Mouse (Mus musculus) embryonic facial prominence, embryonic 12.5 days (tissue): ENCODE measurements around the gene Lax1. TPM values are rescaled to one million over a fixed set of nuclear protein-coding genes. Genes with fewer than 3 reads are reported as not detected.
A peak's percentile ranks its signal among the peaks of the same experiment; 100 is the strongest.

Experiments used
- ATAC-seq: fragments of 200-750 bp; cut with Nextera tagmentation; 2 replicates; pipeline ENCODE4 v1.8.0; 2017; ENCODE audit not compliant: insufficient number of reproducible peaks, insufficient read depth, low FRiP score, low TSS enrichment
- H3K27ac ChIP-seq: fragments of 300-500 bp; sonication (generic); 2 replicates; pipeline ENCODE4 v1.5.1; 2016; ENCODE audit warnings: mild to moderate bottlenecking
- H3K27me3 ChIP-seq: fragments of 300-500 bp; sonication (generic); 2 replicates; pipeline ENCODE4 v1.6.1; 2016; ENCODE audit warnings: mild to moderate bottlenecking, moderate library complexity
- H3K36me3 ChIP-seq: fragments of 300-500 bp; sonication (generic); 2 replicates; pipeline ENCODE4 v1.6.1; 2016; ENCODE audit warnings: mild to moderate bottlenecking
- H3K4me1 ChIP-seq: fragments of 300-500 bp; sonication (generic); 2 replicates; pipeline ENCODE4 v1.6.1; 2016
- H3K4me2 ChIP-seq: fragments of 300-500 bp; sonication (generic); replicated peaks from 2 replicates; pipeline ENCODE4 v1.6.1; 2016; ENCODE audit warnings: mild to moderate bottlenecking, moderate library complexity
- H3K4me3 ChIP-seq: fragments of 300-500 bp; sonication (generic); 2 replicates; pipeline ENCODE4 v1.5.1; 2016; ENCODE audit warnings: mild to moderate bottlenecking
- H3K9ac ChIP-seq: fragments of 300-500 bp; sonication (generic); 2 replicates; pipeline ENCODE4 v1.6.1; 2016; ENCODE audit warnings: mild to moderate bottlenecking, moderate library complexity
- H3K9me3 ChIP-seq: fragments of 300-500 bp; sonication (generic); 2 replicates; pipeline ENCODE4 v1.6.1; 2016; ENCODE audit warnings: mild to moderate bottlenecking, moderate library complexity
- WGBS: fragments of 180-500 bp; shearing (Covaris S2); methylation state at CpG from one replicate; pipeline ENCODE4 v1.1.7; 2016; 5-methylcytosine and 5-hydroxymethylcytosine counted together
- microRNA-seq: library from miRNA; unstranded; fragments of <30 nt; microRNA quantifications from one replicate; pipeline ENCODE4, GENCODE M21; 2017
- polyA plus RNA-seq: library from polyadenylated mRNA; unstranded; fragments of >200 nt; fragmentation: Nextera tagmentation; extraction: Ambion mirVana; gene quantifications from 2 replicates; pipeline ENCODE4 v1.2.1, GENCODE M21; 2016

The Lax1 gene
- polyA plus RNA-seq, 1 experiment from 2014 or later = 1.3 TPM

GRCm38 (mm10) chr1:133660466-133661202, 29.3 kb downstream of the Lax1 start, which contains the start of gene Zbed6:
TSS of gene Zbed6 (minus strand) at chr1:133660885.
- WGBS = 1% methylated on average over 41 of the region's 41 CpGs
- H3K36me3 ChIP-seq = peaks cover 24% of the 10 kb centered on the region
- peak within 1 kb of the TSS; percentile 79 for H3K4me3 ChIP-seq
- no peaks in the 10 kb centered on the region for H3K27me3 ChIP-seq
- peak within 1 kb of the TSS; percentile 89 for H3K4me2 ChIP-seq
- no peaks in the 10 kb centered on the region for H3K9me3 ChIP-seq
- H3K4me1 ChIP-seq = peaks cover 33% of the 10 kb centered on the region
- ATAC-seq = peak; percentile 84
- H3K9ac ChIP-seq = peak within 1 kb of the TSS; percentile 88
- H3K27ac ChIP-seq = peak within 1 kb of the TSS; percentile 90

GRCm38 (mm10) chr1:133658878-133659277, 31.0 kb downstream of the Lax1 start:
- WGBS = 79% methylated on average over 3 of the region's 3 CpGs
- peak overlapping the region; percentile 89; the same call in 1 of the 2 replicates for H3K4me2 ChIP-seq
- no peaks in the 10 kb centered on the region for H3K9me3 ChIP-seq
- ATAC-seq = no peak
- H3K27me3 ChIP-seq = no peaks in the 10 kb centered on the region
- no peak overlapping the region for H3K27ac ChIP-seq
- peaks cover 24% of the 10 kb centered on the region for H3K36me3 ChIP-seq
- no peak overlapping the region for H3K4me3 ChIP-seq
- no peak overlapping the region for H3K9ac ChIP-seq
- H3K4me1 ChIP-seq = peaks cover 33% of the 10 kb centered on the region

GRCm38 (mm10) chr1:133656811-133657210, 33.1 kb downstream of the Lax1 start:
- Histone ChIP-seq H3K27me3 (no peaks in the 10 kb centered on the region), H3K4me3 (no peak overlapping the region), H3K36me3 (peaks cover 27% of the 10 kb centered on the region), H3K9me3 (no peaks in the 10 kb centered on the region), H3K4me1 (peaks cover 33% of the 10 kb centered on the region), H3K9ac (no peak overlapping the region), H3K4me2 (no peak overlapping the region), H3K27ac (0 out of 2 replicates have a peak overlapping the region, but pooled peaks have one; percentile 36)
- 70% methylated on average over 5 of the region's 5 CpGs for WGBS
- no peak for ATAC-seq

- no peaks in the 10 kb centered on the region for H3K27me3 ChIP-seq
- WGBS = 94% methylated on average over 1 of the region's 1 CpGs
Measured at GRCm38 (mm10) chr1:133653033-133653432, 36.9 kb downstream of the Lax1 start.

GRCm38 (mm10) chr1:133650288-133651055, 39.4 kb downstream of the Lax1 start:
- no peak overlapping the region for H3K4me3 ChIP-seq
- H3K9ac ChIP-seq = no peak overlapping the region
- ATAC-seq = no peak
- no peak overlapping the region for H3K4me2 ChIP-seq
- H3K27me3 ChIP-seq = no peaks in the 10 kb centered on the region
- no peaks in the 10 kb centered on the region for H3K9me3 ChIP-seq
- H3K27ac ChIP-seq = no peak overlapping the region
- 95% methylated on average over 7 of the region's 7 CpGs for WGBS
- no peaks in the 10 kb centered on the region for H3K4me1 ChIP-seq
- peaks cover 32% of the 10 kb centered on the region for H3K36me3 ChIP-seq

More at GRCm38 (mm10) chr1:133653033-133653432, 36.9 kb downstream of the Lax1 start:
- no peak overlapping the region for H3K9ac ChIP-seq
- H3K4me1 ChIP-seq = peaks cover 14% of the 10 kb centered on the region; the same call in 1 of the 2 replicates
- H3K4me3 ChIP-seq = no peak overlapping the region
- no peak for ATAC-seq
- H3K36me3 ChIP-seq = peaks cover 29% of the 10 kb centered on the region
- no peak overlapping the region for H3K27ac ChIP-seq
- no peaks in the 10 kb centered on the region for H3K9me3 ChIP-seq
- no peak overlapping the region for H3K4me2 ChIP-seq

- Histone ChIP-seq H3K4me2 (no peak overlapping the region), H3K27me3 (no peaks in the 10 kb centered on the region), H3K27ac (no peak overlapping the region), H3K9me3 (no peaks in the 10 kb centered on the region), H3K4me1 (no peaks in the 10 kb centered on the region), H3K4me3 (no peak overlapping the region), H3K9ac (no peak overlapping the region), H3K36me3 (peaks cover 66% of the 10 kb centered on the region)
- WGBS = 92% methylated on average over 5 of the region's 5 CpGs
- no peak for ATAC-seq
Measured at GRCm38 (mm10) chr1:133645652-133646051, 44.3 kb downstream of the Lax1 start.

GRCm38 (mm10) chr1:133641163-133641562, 48.7 kb downstream of the Lax1 start:
- Histone ChIP-seq H3K27ac (no peak overlapping the region), H3K4me1 (no peaks in the 10 kb centered on the region), H3K36me3 (peaks cover 92% of the 10 kb centered on the region), H3K9ac (no peak overlapping the region), H3K4me2 (no peak overlapping the region), H3K27me3 (no peaks in the 10 kb centered on the region), H3K9me3 (no peaks in the 10 kb centered on the region), H3K4me3 (no peak overlapping the region)
- WGBS = 93% methylated on average over 2 of the region's 2 CpGs
- ATAC-seq = no peak

- H3K36me3 ChIP-seq = peaks cover 87% of the 10 kb centered on the region
- H3K27me3 ChIP-seq = no peaks in the 10 kb centered on the region
- no peaks in the 10 kb centered on the region for H3K9me3 ChIP-seq
- no peak overlapping the region for H3K4me3 ChIP-seq
- H3K4me2 ChIP-seq = no peak overlapping the region
- no peak for ATAC-seq
- no peaks in the 10 kb centered on the region for H3K4me1 ChIP-seq
- 88% methylated on average over 6 of the region's 6 CpGs for WGBS
- H3K9ac ChIP-seq = no peak overlapping the region
- no peak overlapping the region for H3K27ac ChIP-seq
Measured at GRCm38 (mm10) chr1:133638517-133638916, 51.4 kb downstream of the Lax1 start.

- peaks cover 73% of the 10 kb centered on the region for H3K36me3 ChIP-seq
- no peaks in the 10 kb centered on the region for H3K4me1 ChIP-seq
- no peak overlapping the region for H3K4me3 ChIP-seq
- no peak overlapping the region for H3K9ac ChIP-seq
- ATAC-seq = no peak
- H3K27ac ChIP-seq = no peak overlapping the region
- WGBS = 90% methylated on average over 2 of the region's 2 CpGs
- H3K4me2 ChIP-seq = no peak overlapping the region
- H3K9me3 ChIP-seq = no peaks in the 10 kb centered on the region
- no peaks in the 10 kb centered on the region for H3K27me3 ChIP-seq
Measured at GRCm38 (mm10) chr1:133632168-133632567, 57.7 kb downstream of the Lax1 start.

Small RNA genes lying within 50 kb of the gene (microRNA-seq; reads per million reads assigned to microRNA genes)
- 0.54 reads per million for gene Mir6903

Other genes starting within 250 kb of the Lax1 start
- 701 and 762 TPM in 2 replicates for gene Snrpe, start 79.8 kb downstream of the Lax1 start, polyA plus RNA-seq
- gene Zbed6, start 29.2 kb downstream of the Lax1 start, polyA plus RNA-seq = not detected in 2 replicates
- gene Gm38394, start 28.8 kb downstream of the Lax1 start, polyA plus RNA-seq = 8.1 and 8.3 TPM in 2 replicates
- gene Atp2b4, start 110.9 kb upstream of the Lax1 start, polyA plus RNA-seq = 14.1 and 15.0 TPM in 2 replicates
- gene Optc, start 217.9 kb upstream of the Lax1 start, polyA plus RNA-seq = 1.1 and 1.3 TPM in 2 replicates
- gene Prelp, start 231.3 kb upstream of the Lax1 start, polyA plus RNA-seq = 1.9 and 2.2 TPM in 2 replicates